Mouse (Mus musculus) erythroblast, embryonic 14.5 days (primary cell): ENCODE data around the gene Ears2.

ENCODE experiments used
- GATA1 ChIP-seq: IDR thresholded peaks from 2 replicates; pipeline ENCODE4 v1.6.1; 2012; ENCODE audit warnings: low read length, inconsistent platforms, mixed read lengths
- TAL1 ChIP-seq: IDR thresholded peaks from 3 replicates; pipeline ENCODE4 v1.6.1; 2012; ENCODE audit warnings: low read length, inconsistent platforms, mixed read lengths

DNA sequence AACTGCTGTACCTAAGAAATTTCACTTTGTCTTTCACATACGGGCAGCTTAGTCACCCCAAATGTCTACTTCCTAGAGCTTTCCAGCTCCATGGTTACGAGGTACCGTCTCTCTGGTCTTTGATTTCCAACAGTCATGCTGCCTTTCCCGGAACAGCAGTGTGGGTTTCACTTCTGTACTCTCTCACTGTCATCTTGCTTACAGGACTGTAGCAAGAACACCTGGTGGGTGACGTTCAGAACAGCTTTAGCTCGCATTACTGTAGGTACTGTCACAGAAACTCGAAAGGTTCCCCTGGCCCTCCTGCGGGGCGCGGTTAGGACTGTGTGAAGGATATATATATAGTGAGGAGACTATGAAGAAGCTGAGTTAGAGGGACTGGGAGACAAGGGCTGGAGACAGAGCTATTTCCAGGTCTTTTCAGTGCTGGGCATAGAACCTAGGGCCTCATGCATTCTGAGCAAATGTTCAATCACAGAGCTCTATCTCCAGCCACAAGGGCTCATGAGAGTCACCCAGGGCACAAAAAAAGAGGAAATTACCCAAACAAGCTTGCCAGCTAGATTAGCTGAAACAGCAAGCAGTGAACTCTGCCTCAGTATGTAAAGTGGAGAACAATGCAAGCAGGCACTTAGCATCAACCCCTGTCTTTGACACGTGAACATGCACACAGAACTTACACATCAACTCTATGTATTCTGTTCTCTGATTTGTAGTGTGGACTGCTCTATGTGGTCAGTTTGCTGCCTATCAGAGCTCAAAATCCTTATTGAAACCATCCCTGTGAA, 20.3 kb upstream of the Ears2 start:
- TF ChIP-seq GATA1 (no peak), TAL1 (no peak)
